Mouse (Mus musculus) midbrain, postnatal 0 days (tissue): Measurements from ENCODE around the gene Hinfp. TPM values are rescaled to one million over a fixed set of nuclear protein-coding genes. Genes with fewer than 3 reads are reported as not detected.

Experiments
- ATAC-seq: fragments of 200-750 bp; cut with Nextera tagmentation; 2 replicates; pipeline ENCODE4 v1.8.0; 2017; ENCODE audit warnings: moderate number of reproducible peaks, mild to moderate bottlenecking, moderate TSS enrichment, moderate library complexity; ENCODE audit not compliant: low FRiP score
- DNase-seq: peaks from one replicate; pipeline ENCODE4 v3.0.0-alpha.2; 2015; ENCODE audit warnings: low spot score
- H3K27ac ChIP-seq: fragments of 300-500 bp; sonication (generic); 2 replicates; pipeline ENCODE4 v1.5.1; 2014; ENCODE audit warnings: low read depth, mild to moderate bottlenecking, low read length, mixed read lengths
- H3K27me3 ChIP-seq: fragments of 300-500 bp; sonication (generic); 2 replicates; pipeline ENCODE4 v1.6.1; 2014; ENCODE audit warnings: low read length, control low read depth, mixed read lengths; ENCODE audit not compliant: insufficient read depth
- H3K36me3 ChIP-seq: fragments of 300-500 bp; sonication (generic); 2 replicates; pipeline ENCODE4 v1.6.1; 2014; ENCODE audit warnings: low read length, control low read depth, mixed read lengths; ENCODE audit not compliant: insufficient read depth
- H3K4me1 ChIP-seq: fragments of 300-500 bp; sonication (generic); 2 replicates; pipeline ENCODE4 v1.6.1; 2014; ENCODE audit warnings: mild to moderate bottlenecking, control low read depth, antibody characterized with exemption, low read length, mixed read lengths; ENCODE audit not compliant: insufficient read depth
- H3K4me2 ChIP-seq: fragments of 300-500 bp; sonication (generic); 2 replicates; pipeline ENCODE4 v1.6.1; 2014; ENCODE audit warnings: low read depth, mild to moderate bottlenecking, low read length, mixed read lengths; ENCODE audit not compliant: poor library complexity, severe bottlenecking
- H3K4me3 ChIP-seq: fragments of 300-500 bp; sonication (generic); 2 replicates; pipeline ENCODE4 v1.5.1; 2014; ENCODE audit warnings: low read depth, mild to moderate bottlenecking, low read length, moderate library complexity
- H3K9ac ChIP-seq: fragments of 300-500 bp; sonication (generic); replicated peaks from 2 replicates; pipeline ENCODE4 v1.6.1; 2014; ENCODE audit warnings: mild to moderate bottlenecking, low read length, moderate library complexity, mixed read lengths; ENCODE audit not compliant: poor library complexity, severe bottlenecking
- H3K9me3 ChIP-seq: fragments of 300-500 bp; sonication (generic); 2 replicates; pipeline ENCODE4 v1.6.1; 2016; ENCODE audit warnings: low read length, control low read depth
- CTCF ChIP-seq: IDR thresholded peaks from 2 replicates; pipeline ENCODE4 v1.5.1; 2016; ENCODE audit warnings: antibody characterized with exemption, mild to moderate bottlenecking
- WGBS: fragments of 180-500 bp; shearing (Covaris S2); extraction: QIAGEN DNeasy Blood & Tissue Kit; methylation state at CpG from one replicate; pipeline ENCODE4 v1.1.7; 2014; 5-methylcytosine and 5-hydroxymethylcytosine counted together
- polyA plus RNA-seq: library from polyadenylated mRNA; unstranded; fragments of >200 nt; fragmentation: Nextera tagmentation; extraction: Ambion mirVana; gene quantifications from 2 replicates; pipeline ENCODE4 v1.2.1, GENCODE M21; 2015
- total RNA-seq: library from RNA; depleted of rRNA; stranded (reverse); fragments of >200 nt; gene quantifications from 2 replicates; pipeline ENCODE4 v1.2.3, GENCODE M21; 2014; rRNA removed

Gene Hinfp
- 21.8 and 25.3 TPM in 2 replicates for total RNA-seq
- polyA plus RNA-seq: 15.2 and 15.4 TPM in 2 replicates

- peak; percentile 99 for ATAC-seq
- Histone ChIP-seq H3K4me2 (peak within 1 kb of the TSS; percentile 76), H3K4me1 (no peaks in the 10 kb centered on the region), H3K4me3 (peak within 1 kb of the TSS; percentile 79), H3K36me3 (peaks cover 22% of the 10 kb centered on the region), H3K9ac (peak within 1 kb of the TSS; percentile 83), H3K27me3 (no peaks in the 10 kb centered on the region), H3K9me3 (no peaks in the 10 kb centered on the region), H3K27ac (peak within 1 kb of the TSS; percentile 77)
- DNase-seq: peak; percentile 100
- under 1% methylated on average over 54 of the region's 54 CpGs for WGBS
- TF ChIP-seq CTCF: peak; percentile 16; the same call in 1 of the 2 replicates
These were observed at the start of gene Hinfp for GRCm38 (mm10) chr9:44305466-44306079. Gene Hinfp (minus strand): TSS chr9:44305671.

GRCm38 (mm10) chr9:44353142-44353541, 47.7 kb upstream of the Hinfp start:
- no peak overlapping the region for H3K27ac ChIP-seq
- H3K4me1 ChIP-seq: no peaks in the 10 kb centered on the region
- no peak for ATAC-seq
- TF ChIP-seq CTCF: no peak
- H3K4me3 ChIP-seq: no peak overlapping the region
- 95% methylated on average over 6 of the region's 6 CpGs for WGBS
- H3K4me2 ChIP-seq: no peak overlapping the region
- no peak overlapping the region for H3K9ac ChIP-seq
- H3K27me3 ChIP-seq: no peaks in the 10 kb centered on the region
- DNase-seq: no peak
- peaks cover 76% of the 10 kb centered on the region for H3K36me3 ChIP-seq
- H3K9me3 ChIP-seq: no peaks in the 10 kb centered on the region

GRCm38 (mm10) chr9:44352337-44352736, 46.9 kb upstream of the Hinfp start:
- 90% methylated on average over 10 of the region's 10 CpGs for WGBS
- Histone ChIP-seq H3K4me2 (no peak overlapping the region), H3K36me3 (peaks cover 80% of the 10 kb centered on the region), H3K27ac (no peak overlapping the region), H3K27me3 (no peaks in the 10 kb centered on the region), H3K4me3 (no peak overlapping the region), H3K4me1 (no peaks in the 10 kb centered on the region), H3K9ac (no peak overlapping the region), H3K9me3 (no peaks in the 10 kb centered on the region)
- no peak for DNase-seq
- ATAC-seq: no peak
- TF ChIP-seq CTCF: no peak

- no peak overlapping the region for H3K4me3 ChIP-seq
- no peaks in the 10 kb centered on the region for H3K27me3 ChIP-seq
- ATAC-seq: no peak
- no peaks in the 10 kb centered on the region for H3K9me3 ChIP-seq
- DNase-seq: no peak
- no peak overlapping the region for H3K4me2 ChIP-seq
- no peak overlapping the region for H3K27ac ChIP-seq
- no peak for TF ChIP-seq CTCF
- 93% methylated on average over 4 of the region's 4 CpGs for WGBS
- no peak overlapping the region for H3K9ac ChIP-seq
- peaks cover 82% of the 10 kb centered on the region for H3K36me3 ChIP-seq
- no peaks in the 10 kb centered on the region for H3K4me1 ChIP-seq
These were observed 45.9 kb upstream of the Hinfp start for GRCm38 (mm10) chr9:44351396-44351795.

- Histone ChIP-seq H3K9ac (no peak overlapping the region), H3K27ac (no peak overlapping the region), H3K4me1 (no peaks in the 10 kb centered on the region), H3K9me3 (no peaks in the 10 kb centered on the region), H3K4me2 (no peak overlapping the region), H3K27me3 (no peaks in the 10 kb centered on the region), H3K4me3 (no peak overlapping the region), H3K36me3 (peaks cover 54% of the 10 kb centered on the region)
- DNase-seq: no peak
- ATAC-seq: no peak
- TF ChIP-seq CTCF: peak; percentile 22; the same call in 1 of the 2 replicates
- WGBS: 97% methylated on average over 4 of the region's 4 CpGs
These were observed 43.1 kb upstream of the Hinfp start for GRCm38 (mm10) chr9:44348546-44348945.

- Histone ChIP-seq H3K4me2 (no peak overlapping the region), H3K4me3 (no peak overlapping the region), H3K9me3 (no peaks in the 10 kb centered on the region), H3K27ac (no peak overlapping the region), H3K27me3 (no peaks in the 10 kb centered on the region), H3K4me1 (0 out of 2 replicates have a peak, but pooled peaks cover 8% of the 10 kb centered on the region), H3K36me3 (peaks cover 45% of the 10 kb centered on the region), H3K9ac (no peak overlapping the region)
- DNase-seq (no peak), ATAC-seq (no peak)
- 88% methylated on average over 4 of the region's 4 CpGs for WGBS
- no peak for TF ChIP-seq CTCF
These were observed 42.1 kb upstream of the Hinfp start for GRCm38 (mm10) chr9:44347621-44348020.
